Mouse (Mus musculus): Measurements from ENCODE around the gene Irak1. TPM values are rescaled to one million over a fixed set of nuclear protein-coding genes. Genes with fewer than 3 reads are reported as not detected.

Irak1 gene
- polyA plus RNA-seq, 1 experiment from 2014 or later: 31.2 TPM

DNA sequence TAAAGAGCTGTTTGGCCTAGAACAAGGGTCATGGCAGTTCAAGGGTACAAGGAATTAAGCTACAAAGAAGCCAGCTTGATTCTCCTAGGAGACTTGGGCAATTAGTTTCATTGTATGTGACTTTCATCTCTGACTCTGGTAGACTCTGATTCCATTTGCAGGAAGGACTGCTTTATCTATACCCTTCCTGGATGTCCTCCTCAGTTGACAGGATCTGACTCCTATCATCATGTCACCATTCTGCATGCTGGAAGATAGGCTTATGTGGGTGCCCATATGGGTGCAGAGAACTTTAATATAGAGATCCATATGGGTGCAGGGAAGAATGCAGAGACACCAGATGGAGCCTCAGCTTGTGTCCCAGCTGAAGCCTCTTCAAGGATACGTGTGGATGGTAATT lies 54.6 kb downstream of the Irak1 start:
- no peak overlapping the region for H3K27ac ChIP-seq
- H3K4me2 ChIP-seq (replicated peaks): no peak overlapping the region
- no peak overlapping the region for H3K4me3 ChIP-seq (replicated peaks; ENCODE audit: low read length)
- H3K36me3 ChIP-seq (replicated peaks; ENCODE audit: control insufficient read depth, insufficient read depth): no peaks in the 10 kb centered on the region
- WGBS: 57% methylated on average over 1 of the region's 1 CpGs
- H3K9ac ChIP-seq: no peak overlapping the region
- no peaks in the 10 kb centered on the region for H3K27me3 ChIP-seq (ENCODE audit: control insufficient read depth, insufficient read depth, low read length)
- ATAC-seq (ENCODE audit: low FRiP score) (no peak), DNase-seq (ENCODE audit: low spot score) (no peak)
- no peaks in the 10 kb centered on the region for H3K9me3 ChIP-seq (ENCODE audit: control insufficient read depth, low read length)
- H3K4me1 ChIP-seq (replicated peaks; ENCODE audit: control insufficient read depth, insufficient read depth, low read length): peaks cover 5% of the 10 kb centered on the region

DNA sequence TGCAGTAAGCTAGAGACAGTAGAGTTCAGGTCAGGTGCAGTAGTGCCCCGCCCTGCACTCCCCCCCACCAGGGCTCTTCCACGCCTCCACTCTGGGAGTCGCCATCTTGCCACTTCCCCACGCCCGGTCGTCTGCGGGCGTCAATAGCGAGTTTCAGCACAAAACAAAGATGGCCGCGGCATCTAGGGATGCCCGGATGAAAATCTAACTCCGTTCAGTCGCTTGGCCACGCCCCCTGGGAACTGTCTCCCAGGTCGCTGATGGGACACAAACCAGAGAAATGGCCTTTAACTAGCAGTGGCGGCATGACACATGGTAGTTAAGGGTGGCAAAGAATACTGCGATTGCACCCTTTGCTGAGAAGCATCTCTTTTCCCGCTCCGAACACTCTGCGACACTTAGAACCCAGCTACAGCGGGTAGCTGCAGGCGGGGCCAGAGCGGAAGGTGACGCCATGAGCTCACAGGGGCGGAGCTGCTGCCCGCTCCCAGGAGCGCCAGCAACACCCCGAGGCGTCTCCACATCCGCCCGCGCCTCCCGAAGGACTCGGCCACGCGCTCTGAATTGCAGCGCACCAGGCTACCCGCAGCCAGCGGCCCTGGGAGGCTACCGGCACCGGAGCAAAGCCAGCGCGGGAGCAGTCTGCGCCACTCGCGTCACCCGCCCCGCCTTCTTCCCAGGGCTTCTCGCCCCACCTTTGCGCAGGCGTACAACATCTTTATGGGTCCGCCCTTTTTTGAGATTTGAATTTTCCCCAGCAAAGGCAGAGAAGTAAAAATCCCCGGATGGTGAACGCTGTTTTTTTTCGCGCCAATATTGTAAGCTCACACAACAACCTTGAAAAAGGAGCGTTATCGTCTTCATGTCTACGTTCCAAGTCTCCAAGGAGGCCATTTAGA lies 56.3 kb downstream of the Irak1 start:
- no peaks in the 10 kb centered on the region for H3K27me3 ChIP-seq (ENCODE audit: control insufficient read depth, insufficient read depth, low read length)
- H3K27ac ChIP-seq: peak overlapping the region; percentile 99
- peak overlapping the region; percentile 79 for H3K9ac ChIP-seq
- peak overlapping the region; percentile 73 for H3K4me2 ChIP-seq (replicated peaks)
- DNase-seq (ENCODE audit: low spot score) (peak; percentile 85), ATAC-seq (ENCODE audit: low FRiP score) (peak; percentile 89)
- H3K4me3 ChIP-seq (replicated peaks; ENCODE audit: low read length): peak overlapping the region; percentile 68
- no peaks in the 10 kb centered on the region for H3K36me3 ChIP-seq (replicated peaks; ENCODE audit: control insufficient read depth, insufficient read depth)
- no peaks in the 10 kb centered on the region for H3K9me3 ChIP-seq (ENCODE audit: control insufficient read depth, low read length)
- 11% methylated on average over 55 of the region's 60 CpGs for WGBS
- H3K4me1 ChIP-seq (replicated peaks; ENCODE audit: control insufficient read depth, insufficient read depth, low read length): peaks cover 21% of the 10 kb centered on the region

DNA sequence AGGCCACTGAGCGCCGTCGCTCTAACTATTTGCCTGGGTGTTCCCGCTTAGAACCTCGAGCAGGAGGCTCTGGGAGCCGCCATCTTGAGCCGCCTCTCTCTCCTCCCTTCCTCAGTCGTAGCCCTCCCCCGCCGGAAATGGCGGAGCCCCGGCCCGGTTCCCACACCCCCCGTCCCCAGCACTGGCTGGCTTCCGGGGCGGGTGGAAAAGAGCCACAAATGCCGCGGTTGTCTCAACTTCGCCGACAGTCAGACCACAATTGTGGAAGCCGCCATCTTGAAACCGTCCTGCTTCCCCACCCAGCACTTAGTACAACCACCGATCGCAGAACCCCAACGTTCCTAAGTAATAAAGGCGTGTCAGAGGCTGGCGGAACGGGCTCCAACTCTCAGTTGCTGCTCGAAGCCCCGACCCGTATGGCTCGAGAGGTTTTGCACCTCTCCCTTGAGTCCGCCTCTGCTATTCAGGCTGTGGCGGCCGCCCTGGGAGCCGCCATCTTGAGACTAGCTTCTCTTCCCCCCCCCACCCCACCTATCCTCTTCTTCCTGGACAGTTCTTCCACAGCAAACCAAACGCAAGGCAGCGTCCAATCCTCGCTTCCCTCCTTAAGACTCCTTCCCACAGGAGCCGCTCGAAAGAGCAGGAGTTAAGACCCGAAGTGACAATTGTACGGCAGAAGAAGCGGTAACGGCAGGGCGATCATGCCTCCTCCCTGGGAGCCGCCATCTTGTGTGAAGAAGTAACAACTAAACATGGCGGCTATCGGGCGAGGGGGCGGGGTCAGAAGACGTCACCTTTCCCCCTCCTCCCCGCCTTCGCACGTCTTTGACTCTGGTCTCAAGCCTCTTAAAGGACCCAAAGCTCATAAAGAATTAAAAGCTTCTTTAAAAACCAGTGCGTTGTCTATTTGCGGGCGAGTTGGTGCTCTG lies 57.2 kb downstream of the Irak1 start, which contains the start of gene Hcfc1:
Hcfc1 (minus strand) TSS at position 110 of the 929 bp plus-strand sequence.
- Histone ChIP-seq H3K9ac (peak within 1 kb of the TSS; percentile 79), H3K27ac (peak within 1 kb of the TSS; percentile 99), H3K4me3 (replicated peaks; ENCODE audit: low read length) (peak within 1 kb of the TSS; percentile 68), H3K27me3 (ENCODE audit: control insufficient read depth, insufficient read depth, low read length) (no peaks in the 10 kb centered on the region), H3K4me2 (replicated peaks) (peak within 1 kb of the TSS; percentile 73), H3K4me1 (replicated peaks; ENCODE audit: control insufficient read depth, insufficient read depth, low read length) (peaks cover 21% of the 10 kb centered on the region), H3K9me3 (ENCODE audit: control insufficient read depth, low read length) (no peaks in the 10 kb centered on the region), H3K36me3 (replicated peaks; ENCODE audit: control insufficient read depth, insufficient read depth) (peaks cover under 1% of the 10 kb centered on the region; the same call in 1 of the 2 replicates)
- DNase-seq (ENCODE audit: low spot score) (peak; percentile 81), ATAC-seq (ENCODE audit: low FRiP score) (peak; percentile 84)
- 19% methylated on average over 58 of the region's 58 CpGs for WGBS

DNA sequence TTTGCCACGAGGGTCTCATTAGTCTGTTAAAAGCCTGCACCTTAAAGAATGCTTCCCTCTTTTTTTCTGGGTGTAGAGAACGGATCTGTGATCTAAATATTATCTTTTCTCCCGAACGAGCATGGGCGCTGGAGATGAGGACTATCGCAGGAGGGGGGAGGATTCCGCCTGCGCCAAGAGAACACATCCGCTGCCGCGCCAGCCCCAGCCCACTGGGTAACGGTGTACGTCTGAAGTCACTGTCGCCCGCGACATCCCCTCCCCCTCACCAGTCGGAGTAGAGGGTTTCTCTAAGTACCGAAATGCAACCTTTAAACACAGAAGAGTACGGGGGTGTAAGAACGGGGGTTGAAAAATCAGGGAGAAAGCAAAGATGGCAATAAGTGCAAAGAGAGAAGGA lies 58.4 kb downstream of the Irak1 start:
- Histone ChIP-seq H3K4me3 (replicated peaks; ENCODE audit: low read length) (peak overlapping the region; percentile 68), H3K9me3 (ENCODE audit: control insufficient read depth, low read length) (no peaks in the 10 kb centered on the region), H3K36me3 (replicated peaks; ENCODE audit: control insufficient read depth, insufficient read depth) (peaks cover 13% of the 10 kb centered on the region; the same call in 1 of the 2 replicates), H3K9ac (peak overlapping the region; percentile 79), H3K27me3 (ENCODE audit: control insufficient read depth, insufficient read depth, low read length) (no peaks in the 10 kb centered on the region), H3K27ac (peak overlapping the region; percentile 99), H3K4me1 (replicated peaks; ENCODE audit: control insufficient read depth, insufficient read depth, low read length) (peaks cover 21% of the 10 kb centered on the region), H3K4me2 (replicated peaks) (peak overlapping the region; percentile 73)
- WGBS: 26% methylated on average over 20 of the region's 20 CpGs
- DNase-seq (ENCODE audit: low spot score) (peak; percentile 25), ATAC-seq (ENCODE audit: low FRiP score) (no peak)

GRCm38 (mm10) chrX:73964363-73964762 lies 59.4 kb downstream of the Irak1 start:
- Histone ChIP-seq H3K9ac (peak overlapping the region; percentile 79), H3K4me3 (replicated peaks; ENCODE audit: low read length) (peak overlapping the region; percentile 68), H3K27ac (no peak overlapping the region), H3K4me2 (replicated peaks) (peak overlapping the region; percentile 73), H3K36me3 (replicated peaks; ENCODE audit: control insufficient read depth, insufficient read depth) (peaks cover 19% of the 10 kb centered on the region; the same call in 1 of the 2 replicates), H3K27me3 (ENCODE audit: control insufficient read depth, insufficient read depth, low read length) (no peaks in the 10 kb centered on the region), H3K4me1 (replicated peaks; ENCODE audit: control insufficient read depth, insufficient read depth, low read length) (peaks cover 21% of the 10 kb centered on the region), H3K9me3 (ENCODE audit: control insufficient read depth, low read length) (no peaks in the 10 kb centered on the region)
- no peak for DNase-seq (ENCODE audit: low spot score)
- 39% methylated on average over 3 of the region's 3 CpGs for WGBS
- no peak for ATAC-seq (ENCODE audit: low FRiP score)

MicroRNA genes within 50 kb of the gene (microRNA counts, 519-probe panel; counts per million panel counts)
- microRNA mmu-miR-718: not detected

Small RNA genes lying within 50 kb of the gene (microRNA-seq; reads per million reads assigned to microRNA genes)
- 1.1 reads per million for gene Mir5132
- 0.48 reads per million for gene Mir718

Other genes starting within 250 kb of the Irak1 start
- gene Srpk3, start 249.5 kb downstream of the Irak1 start, polyA plus RNA-seq (2014; fragmentation: Nextera tagmentation; extraction: Ambion mirVana): 0.60 and 1.8 TPM in 2 replicates
- gene Idh3g, start 237.0 kb downstream of the Irak1 start, polyA plus RNA-seq (2014; fragmentation: Nextera tagmentation; extraction: Ambion mirVana): 260 TPM in 2 replicates
- gene Ssr4, start 236.9 kb downstream of the Irak1 start, polyA plus RNA-seq (2014; fragmentation: Nextera tagmentation; extraction: Ambion mirVana): 151 and 176 TPM in 2 replicates
- gene Pdzd4, start 198.9 kb downstream of the Irak1 start, polyA plus RNA-seq (2014; fragmentation: Nextera tagmentation; extraction: Ambion mirVana): 5.5 and 6.4 TPM in 2 replicates
- gene Avpr2, start 131.8 kb downstream of the Irak1 start, polyA plus RNA-seq (2014; fragmentation: Nextera tagmentation; extraction: Ambion mirVana): 0.39 TPM in 1 of 2 replicates, not detected in the other
- gene L1cam, start 127.8 kb downstream of the Irak1 start, polyA plus RNA-seq (2014; fragmentation: Nextera tagmentation; extraction: Ambion mirVana): 135 and 147 TPM in 2 replicates
- gene Arhgap4, start 102.0 kb downstream of the Irak1 start, polyA plus RNA-seq (2014; fragmentation: Nextera tagmentation; extraction: Ambion mirVana): 3.0 and 3.1 TPM in 2 replicates
- 86.8 and 98.0 TPM in 2 replicates for gene Naa10, start 102.0 kb downstream of the Irak1 start, polyA plus RNA-seq (2014; fragmentation: Nextera tagmentation; extraction: Ambion mirVana)
- 11.3 and 15.4 TPM in 2 replicates for gene Renbp, start 93.1 kb downstream of the Irak1 start, polyA plus RNA-seq (2014; fragmentation: Nextera tagmentation; extraction: Ambion mirVana)
- gene Hcfc1, start 57.6 kb downstream of the Irak1 start, polyA plus RNA-seq (2014; fragmentation: Nextera tagmentation; extraction: Ambion mirVana): 55.3 and 57.3 TPM in 2 replicates
- not detected in 2 replicates for gene Opn1mw, start 103.5 kb upstream of the Irak1 start, polyA plus RNA-seq (2014; fragmentation: Nextera tagmentation; extraction: Ambion mirVana)
- gene Mecp2, start 111.4 kb upstream of the Irak1 start, polyA plus RNA-seq (2014; fragmentation: Nextera tagmentation; extraction: Ambion mirVana): 15.5 and 15.6 TPM in 2 replicates
- gene Tex28, start 143.9 kb upstream of the Irak1 start, polyA plus RNA-seq (2014; fragmentation: Nextera tagmentation; extraction: Ambion mirVana): not detected in 2 replicates
- 0.08 TPM in 1 of 2 replicates, not detected in the other for gene Tktl1, start 153.3 kb upstream of the Irak1 start, polyA plus RNA-seq (2014; fragmentation: Nextera tagmentation; extraction: Ambion mirVana)
- gene Flna, start 225.9 kb upstream of the Irak1 start, polyA plus RNA-seq (2014; fragmentation: Nextera tagmentation; extraction: Ambion mirVana): 92.7 and 100.0 TPM in 2 replicates
- 14.7 and 17.0 TPM in 2 replicates for gene Emd, start 230.8 kb upstream of the Irak1 start, polyA plus RNA-seq (2014; fragmentation: Nextera tagmentation; extraction: Ambion mirVana)
- gene Rpl10, start 246.9 kb upstream of the Irak1 start, polyA plus RNA-seq (2014; fragmentation: Nextera tagmentation; extraction: Ambion mirVana): 484 and 540 TPM in 2 replicates